Mouse (Mus musculus) thymus, postnatal 0 days (tissue): Measurements from ENCODE around the gene Cog5. TPM values are rescaled to one million over a fixed set of nuclear protein-coding genes. Genes with fewer than 3 reads are reported as not detected.
"Not testable (repeated sequence)": the region's sequence is repeated elsewhere in the genome, so short reads cannot be mapped to it uniquely, and the experiment has no call there.

Experiments
- DNase-seq: peaks from one replicate; pipeline ENCODE4 v3.0.0-alpha.2; 2015; ENCODE audit warnings: low spot score
- polyA plus RNA-seq: library from polyadenylated mRNA; unstranded; fragments of >200 nt; fragmentation: Nextera tagmentation; extraction: Ambion mirVana; gene quantifications from 2 replicates; pipeline ENCODE4 v1.2.1, GENCODE M21; 2015

Gene Cog5
- 30.3 and 34.0 TPM in 2 replicates for polyA plus RNA-seq

DNA sequence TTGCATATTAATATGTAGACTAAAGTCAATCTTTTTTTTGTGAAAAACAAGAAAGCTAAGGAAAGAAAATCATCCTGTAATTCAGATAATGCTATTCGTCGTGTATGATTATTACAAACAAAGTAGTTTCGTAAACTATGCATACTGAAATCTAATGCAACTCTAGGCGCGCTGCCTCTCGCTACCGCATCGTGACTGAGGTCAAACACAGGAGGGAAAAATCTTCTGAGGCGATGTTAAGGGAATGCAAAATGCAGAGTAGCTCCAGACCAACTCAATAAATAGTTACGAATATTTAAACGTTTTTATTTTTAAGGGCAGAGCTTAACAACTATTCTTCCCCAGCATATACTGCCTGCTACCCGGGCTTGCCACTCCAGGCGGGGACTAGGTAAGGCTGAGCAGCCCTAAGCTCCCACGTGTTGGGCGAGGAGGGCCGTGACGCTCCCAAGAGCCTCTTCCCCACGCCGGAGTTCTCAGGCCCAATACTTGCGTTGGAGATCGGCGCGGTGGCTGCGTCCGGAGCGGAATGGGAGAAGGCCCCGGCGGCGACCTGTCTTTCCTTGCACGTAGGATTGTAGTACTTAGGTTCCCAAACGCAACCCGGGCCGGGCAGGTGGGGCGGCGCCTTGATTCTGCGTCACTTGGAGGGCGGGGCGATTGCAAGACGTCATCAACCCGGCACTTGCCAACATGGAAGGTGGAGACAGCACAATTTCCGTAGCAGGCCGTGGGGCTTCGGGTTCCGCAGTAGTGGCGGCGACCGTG is at the start of gene Cog5, which contains the start of gene Dus4l:
TSS of gene Cog5 (plus strand) at position 673 of the 768 bp plus-strand sequence.
TSS of gene Dus4l (minus strand) at position 630 of the 768 bp plus-strand sequence.
- DNase-seq, result peak; percentile 92

DNA sequence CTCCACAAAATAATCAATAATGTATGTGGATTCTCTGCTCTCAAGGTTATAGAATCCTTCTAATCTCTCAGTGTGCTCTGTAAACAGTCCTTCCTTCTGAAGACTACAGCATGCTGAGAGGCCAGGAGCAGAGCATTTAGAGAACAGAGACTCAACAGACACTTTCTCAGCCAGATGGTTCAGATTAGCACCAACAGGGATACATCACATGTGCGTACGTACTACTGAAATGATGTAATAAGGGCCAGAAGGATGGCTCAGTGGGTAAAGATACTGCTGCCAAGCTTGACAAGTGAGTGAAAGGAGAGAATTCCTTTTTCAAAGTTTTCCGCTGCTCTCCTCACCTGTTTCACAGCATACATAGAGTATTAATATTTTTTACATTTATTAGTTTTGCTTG is 49.8 kb upstream of the Cog5 start:
- DNase-seq, result no peak

DNA sequence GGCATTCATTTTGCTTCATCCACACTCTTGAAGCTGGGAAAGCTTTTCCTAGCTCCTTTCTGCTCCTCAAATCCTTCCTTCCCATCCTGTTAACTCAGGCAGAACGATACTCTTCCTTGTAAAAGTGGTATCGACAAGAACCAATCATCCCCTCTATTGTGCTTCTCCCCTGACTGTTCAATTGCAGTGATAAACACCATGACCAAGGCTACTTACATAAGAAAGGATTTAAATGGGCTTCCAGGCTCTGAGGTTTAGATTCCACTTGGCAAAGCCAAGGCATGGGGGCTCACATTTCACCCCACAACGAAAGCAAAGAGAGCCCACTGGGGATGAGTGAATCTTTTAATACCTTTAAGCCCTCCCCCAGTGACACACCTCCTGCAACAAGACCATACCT is 46.5 kb upstream of the Cog5 start:
- DNase-seq, result no peak

DNA sequence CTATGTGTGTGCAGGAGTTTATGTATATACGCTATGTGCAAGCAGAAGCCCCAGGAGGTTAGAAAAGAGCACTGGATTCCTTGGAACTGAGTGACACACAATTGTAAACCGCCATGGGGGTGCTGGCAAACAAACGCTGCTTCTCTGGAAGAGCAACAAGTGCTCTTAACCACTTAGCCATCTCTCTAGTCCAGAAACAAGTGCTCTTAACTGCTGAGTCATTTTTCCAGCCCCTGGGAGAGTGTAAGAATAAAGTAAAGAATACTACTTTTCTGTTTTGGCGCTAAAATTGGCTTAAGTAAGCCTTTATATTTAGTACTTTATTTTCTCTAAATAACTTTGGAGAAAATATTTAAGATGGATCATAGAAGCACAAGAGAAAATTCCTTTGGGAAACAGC is 41.3 kb upstream of the Cog5 start:
- no peak for DNase-seq

DNA sequence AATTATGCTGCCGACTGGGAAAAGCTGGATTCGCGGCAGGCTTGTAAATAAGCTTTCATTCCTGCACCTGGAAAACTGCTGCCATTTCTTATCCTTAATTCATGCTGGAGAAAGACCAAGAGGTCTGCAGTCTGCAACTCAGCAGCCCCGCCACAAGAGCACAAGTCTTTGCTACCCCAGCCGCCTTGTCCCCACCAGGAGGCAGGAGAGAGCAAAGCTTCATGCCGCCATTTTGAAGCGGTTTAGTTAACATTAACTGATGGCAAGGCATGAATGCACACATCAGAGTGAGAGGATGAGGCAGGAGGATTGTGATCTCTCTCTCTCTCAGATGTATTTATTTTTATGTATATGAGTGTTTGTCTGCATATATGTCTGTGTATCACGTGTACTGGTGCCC is 34.6 kb upstream of the Cog5 start:
- DNase-seq, result no peak

DNA sequence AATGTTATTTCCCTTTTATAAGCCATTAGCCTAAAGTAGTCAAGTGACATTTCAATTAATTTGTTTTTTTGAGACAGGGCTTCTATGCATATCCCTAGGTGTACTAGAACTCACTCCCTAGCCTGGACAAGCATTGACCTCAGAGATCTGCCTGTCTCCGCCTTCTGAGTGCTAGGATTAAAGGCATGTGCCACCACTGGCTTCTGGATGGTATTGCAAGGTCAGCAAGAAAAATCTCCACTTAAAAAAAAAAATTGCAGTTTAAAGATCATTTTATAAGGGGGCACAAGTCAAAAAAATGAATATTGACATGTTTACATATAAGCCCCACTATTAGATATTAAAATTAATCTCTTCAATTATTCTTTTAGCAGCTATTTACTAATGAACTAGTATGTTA is 29.7 kb upstream of the Cog5 start:
- DNase-seq, result no peak

DNA sequence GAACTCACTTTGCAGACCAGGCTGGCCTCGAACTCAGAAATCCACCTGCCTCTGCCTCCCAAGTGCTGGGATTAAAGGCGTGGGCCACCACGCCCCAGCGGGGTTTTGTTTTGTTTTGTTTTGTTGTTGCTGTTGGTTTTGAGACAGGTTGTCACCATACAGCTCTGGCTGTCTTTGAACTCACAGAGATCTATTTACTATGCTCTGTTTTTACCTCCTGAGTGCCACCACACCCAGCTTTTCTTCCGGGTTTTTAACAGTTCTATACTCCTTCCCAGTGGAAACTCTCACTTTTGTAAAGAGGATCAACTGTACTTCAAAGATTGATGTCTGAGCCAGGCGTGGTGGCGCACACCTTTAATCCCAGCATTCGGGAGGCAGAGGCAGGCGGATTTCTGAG is 26.3 kb upstream of the Cog5 start:
- DNase-seq, result not testable (repeated sequence)

DNA sequence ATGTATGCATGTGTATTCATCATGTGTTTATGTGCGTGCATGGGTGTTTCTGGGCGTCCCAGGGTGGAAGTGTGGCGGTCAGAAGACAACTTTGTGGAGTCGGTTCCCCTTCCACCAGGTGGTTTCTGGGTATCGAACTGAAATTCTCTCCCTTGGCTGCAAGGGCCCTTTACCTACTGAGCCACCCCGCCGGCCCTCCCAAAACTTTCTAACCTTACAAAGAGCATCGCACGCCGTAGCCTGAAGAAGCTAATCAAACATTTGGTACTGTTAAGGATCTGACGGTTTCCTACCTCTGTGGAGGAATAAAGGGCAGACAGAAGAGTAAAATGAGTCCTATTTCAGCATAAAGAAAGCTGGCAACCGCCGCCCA is 20.7 kb upstream of the Cog5 start:
- no peak for DNase-seq

DNA sequence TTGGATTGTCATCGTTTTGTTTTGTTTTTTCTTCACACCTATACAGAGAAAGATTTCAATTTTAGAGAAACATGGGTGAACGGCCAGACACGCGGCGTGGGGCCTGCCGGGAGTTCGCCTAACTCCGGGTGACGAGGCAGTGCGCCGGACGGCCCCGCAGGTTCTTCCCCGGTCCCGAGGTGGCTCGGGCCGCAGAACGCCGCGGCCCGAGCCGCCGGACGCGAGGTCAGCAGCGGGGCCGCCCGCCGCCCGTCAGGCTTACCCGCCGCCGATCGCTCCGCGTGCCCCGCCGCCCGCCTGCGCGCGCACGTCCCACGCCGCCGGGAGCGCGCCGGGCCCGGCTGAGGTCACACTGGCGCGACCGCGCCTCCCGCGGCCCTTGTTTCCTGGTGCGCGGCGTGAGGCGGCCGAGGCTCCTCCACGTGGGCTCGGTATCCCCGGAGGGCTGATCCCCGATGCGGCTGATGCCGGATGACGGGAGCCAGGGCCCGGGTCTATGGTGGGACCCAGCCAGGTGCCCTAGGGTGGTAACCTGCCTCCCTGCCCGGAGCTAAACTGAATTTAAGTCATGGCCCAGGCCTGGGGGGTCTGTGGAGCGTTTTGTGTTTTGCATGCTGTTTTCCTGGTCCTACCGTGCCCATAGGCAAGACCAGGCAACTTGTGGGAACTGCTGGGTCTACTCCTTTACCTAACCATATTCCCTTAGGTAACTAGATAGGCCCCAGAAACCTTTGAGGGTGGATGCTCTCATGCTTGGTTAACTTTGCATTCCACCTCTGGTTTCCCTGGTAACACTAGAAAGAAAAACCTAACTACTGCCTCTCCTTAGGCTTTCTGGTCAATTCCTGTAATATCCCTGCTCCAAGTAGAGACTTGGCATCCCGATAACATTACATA is 20.1 kb upstream of the Cog5 start, which contains the start of gene Bcap29:
TSS of gene Bcap29 (minus strand) at position 316 of the 897 bp plus-strand sequence.
- DNase-seq, result peak; percentile 83

DNA sequence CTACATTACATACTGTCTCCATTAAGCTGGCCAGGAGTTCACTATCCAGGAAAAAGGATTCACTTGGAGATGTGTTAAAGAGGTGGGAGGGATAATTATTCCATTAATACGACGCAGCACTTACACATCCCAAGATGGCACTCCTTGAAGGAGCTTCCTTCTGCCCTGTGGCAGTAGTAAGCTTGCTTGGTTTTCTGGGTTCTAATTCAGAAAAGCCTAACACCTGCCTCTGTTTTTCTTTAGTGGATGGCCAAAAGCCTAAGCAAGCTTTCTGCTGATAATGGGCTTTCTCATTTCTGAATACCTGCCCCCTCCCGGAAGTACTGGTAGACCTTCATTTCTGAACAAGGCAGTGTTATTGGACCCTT is 19.4 kb upstream of the Cog5 start:
- no peak for DNase-seq

DNA sequence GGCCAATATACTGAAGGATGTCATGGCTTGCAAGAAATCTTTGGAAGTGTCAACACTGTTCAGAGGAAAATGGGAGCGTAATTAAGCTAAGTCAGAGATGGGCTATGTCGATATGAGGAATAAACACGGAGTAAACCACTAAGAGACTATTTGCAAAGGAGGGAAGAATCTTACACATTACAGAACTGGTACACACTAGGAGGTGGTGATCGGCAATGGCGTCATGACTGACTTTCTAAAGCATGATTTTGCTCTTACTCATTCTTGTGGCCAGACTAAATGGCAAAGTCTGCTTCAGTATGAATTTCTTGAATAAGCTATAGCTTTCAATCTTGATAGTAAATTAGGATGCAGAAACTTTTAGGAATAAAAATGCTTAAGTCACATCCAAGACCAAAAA is 1.1 kb upstream of the Cog5 start:
- DNase-seq, result no peak

DNA sequence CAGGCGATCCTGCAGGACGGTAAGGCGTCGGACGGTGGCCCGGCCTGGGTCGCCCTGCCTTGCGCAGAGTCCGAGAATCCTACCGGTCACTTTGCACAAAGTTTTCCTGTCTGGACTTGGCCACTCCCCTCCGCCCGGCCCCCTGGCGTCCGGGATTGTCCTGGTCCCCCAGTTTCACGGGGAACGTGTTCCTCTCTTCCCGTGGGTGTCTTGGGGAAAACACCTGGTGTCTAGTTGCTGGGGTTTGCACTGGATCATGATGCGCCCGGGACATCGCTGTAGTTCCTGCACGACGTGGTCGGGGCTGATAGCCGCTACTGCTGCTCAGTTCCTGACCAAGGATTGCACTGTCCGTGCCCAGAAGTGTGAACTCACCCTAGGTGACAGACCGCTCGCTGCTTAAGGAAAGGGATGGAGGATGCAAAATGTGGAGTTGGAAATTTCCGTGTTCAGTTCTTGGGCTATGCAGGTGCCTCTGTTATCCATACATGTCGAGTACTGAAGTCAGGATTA is 352 bp downstream of the Cog5 start:
- no peak for DNase-seq

DNA sequence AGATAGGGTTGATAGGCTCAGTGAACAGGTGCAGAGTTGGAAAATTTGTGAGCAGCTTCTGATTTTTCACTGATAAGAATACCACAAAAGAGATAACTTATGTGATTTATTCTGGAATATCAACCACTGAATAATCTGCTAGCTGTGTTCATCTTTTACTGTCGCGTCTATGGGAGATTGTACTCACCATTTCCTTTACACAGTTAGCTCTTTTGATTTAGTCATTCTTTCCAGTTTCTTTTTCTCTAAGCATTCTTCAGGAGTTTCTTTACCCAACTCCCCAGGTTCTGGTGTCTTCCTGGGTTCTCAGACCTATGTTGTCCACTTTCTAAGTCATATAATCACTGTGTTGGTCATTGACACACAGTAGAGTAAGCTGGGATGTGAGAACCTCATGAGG is 2.2 kb downstream of the Cog5 start:
- DNase-seq, result no peak

DNA sequence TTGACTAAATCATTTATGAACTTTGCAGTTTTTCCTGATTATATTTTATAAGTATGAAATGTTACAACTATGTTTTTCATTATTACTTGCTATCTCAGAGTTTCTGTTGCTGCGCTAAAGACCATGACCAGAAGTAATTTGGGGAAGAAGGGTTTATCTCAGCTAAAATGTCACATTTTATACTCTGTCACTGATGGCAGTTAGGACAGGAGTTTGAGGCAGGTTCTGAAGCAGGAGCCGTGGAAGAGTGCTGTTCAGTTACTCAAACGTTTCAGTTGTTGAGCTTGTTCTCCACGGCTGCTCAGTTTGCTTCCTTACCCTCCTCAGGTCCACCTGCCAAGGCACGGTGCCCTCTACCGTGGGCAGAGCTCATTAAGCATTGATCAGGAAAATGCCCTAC is 11.3 kb downstream of the Cog5 start:
- DNase-seq, result no peak

DNA sequence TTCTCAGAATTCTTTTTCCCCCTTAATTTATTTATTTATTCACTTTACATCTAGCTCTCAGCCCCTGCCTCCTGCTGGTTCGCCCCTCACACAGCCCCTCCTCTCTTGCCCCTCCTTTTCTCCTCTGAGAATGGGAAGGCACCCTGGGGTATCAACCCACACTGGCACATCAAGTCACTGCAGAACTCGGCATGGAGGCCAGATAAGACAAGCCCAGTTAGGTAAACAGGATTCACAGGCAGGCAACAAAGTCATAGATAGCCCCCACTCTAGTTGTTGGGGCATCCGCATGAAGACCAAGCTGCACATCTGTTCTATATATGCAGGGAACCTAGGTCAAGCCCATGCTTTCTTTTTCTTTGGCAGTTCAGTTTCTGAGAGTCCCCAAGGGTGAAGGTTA is 12.5 kb downstream of the Cog5 start:
- no peak for DNase-seq

DNA sequence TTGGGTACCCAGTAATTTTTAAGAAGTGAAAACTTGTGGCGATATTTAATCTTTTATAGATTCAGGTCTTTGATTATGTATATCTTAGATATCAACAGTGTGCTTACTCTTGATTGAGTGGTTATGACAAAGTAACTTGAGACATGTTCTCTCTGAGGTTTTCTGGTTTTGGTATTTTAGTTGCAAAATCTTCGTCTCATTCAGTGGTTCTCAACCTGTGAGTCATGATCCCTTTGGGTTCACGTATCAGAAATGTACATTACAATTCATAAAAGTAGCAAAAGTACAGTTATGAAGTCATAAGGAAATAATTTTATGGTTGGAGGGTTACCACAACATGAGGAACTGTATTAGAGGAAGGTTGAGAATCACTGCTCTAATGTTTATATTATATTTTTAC is 32.0 kb downstream of the Cog5 start:
- DNase-seq, result no peak

DNA sequence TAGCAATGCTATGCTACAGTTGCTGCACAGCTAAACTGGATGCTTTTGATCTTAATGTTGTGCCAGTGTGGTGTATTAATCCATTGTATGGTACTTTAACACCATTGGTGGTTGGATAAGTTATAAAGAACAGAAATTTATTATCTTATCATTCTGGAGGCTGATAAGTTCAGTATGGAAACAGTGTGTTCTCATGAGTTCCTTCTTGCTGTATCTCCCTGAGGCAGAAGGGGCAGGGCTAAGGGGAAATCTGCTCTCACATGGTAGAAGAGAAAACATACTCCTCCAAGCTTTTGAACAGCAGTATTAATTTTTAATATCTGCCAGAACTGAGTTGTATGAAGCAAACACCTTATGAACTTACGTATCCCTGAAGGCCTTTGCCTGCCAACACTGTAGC is 38.6 kb downstream of the Cog5 start:
- no peak for DNase-seq

DNA sequence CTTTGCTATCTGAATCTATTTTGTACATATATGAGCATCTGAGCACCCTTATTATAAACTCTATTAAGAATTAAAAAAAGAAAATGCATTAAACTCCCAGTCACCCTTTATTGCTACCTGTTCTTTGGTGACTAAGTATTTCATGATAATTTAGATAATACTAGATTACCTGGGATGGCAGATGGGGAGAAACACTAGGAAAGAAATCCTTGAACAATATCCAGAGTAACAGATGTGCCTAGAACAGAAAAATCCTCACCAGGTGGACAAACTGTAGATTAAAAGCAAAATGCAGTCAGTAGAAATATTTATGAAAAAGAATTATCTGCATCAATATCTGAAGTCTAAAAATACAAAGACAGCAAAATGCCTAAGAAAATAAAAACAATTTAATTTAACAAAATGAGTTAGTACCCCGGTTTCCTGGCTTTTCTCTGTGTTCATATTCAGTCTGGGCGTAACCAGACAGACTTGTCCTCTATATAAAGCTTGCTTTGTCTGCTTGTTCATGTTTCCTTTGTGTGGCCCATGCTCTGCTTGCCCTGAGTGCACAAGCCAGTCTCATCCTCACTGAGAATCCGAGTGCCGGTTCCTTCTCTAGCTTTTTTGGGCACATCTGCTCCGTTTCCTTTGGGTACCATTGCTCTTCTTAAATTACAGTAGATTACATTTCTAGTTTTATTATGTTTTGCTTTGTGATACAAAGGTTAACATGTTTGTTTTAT is 46.1 kb downstream of the Cog5 start:
- DNase-seq, result no peak

DNA sequence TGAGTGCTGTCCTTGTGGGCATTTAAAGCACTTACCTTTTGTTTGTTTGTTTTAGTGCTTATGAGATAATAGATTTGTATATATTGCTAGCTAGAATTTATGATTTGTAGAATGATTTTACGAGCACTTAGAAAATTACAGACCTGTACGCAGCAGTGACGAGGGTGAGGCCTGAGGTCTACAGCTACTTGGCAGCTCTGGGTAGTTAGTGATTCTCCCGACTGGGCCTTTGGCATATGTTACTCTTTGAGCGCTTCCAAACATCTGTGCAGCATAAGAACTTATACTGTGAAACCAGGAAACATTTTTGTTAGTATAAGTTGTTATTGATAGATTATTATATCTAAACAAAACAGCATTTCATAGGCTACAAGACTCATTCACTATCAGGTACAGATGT is 46.7 kb downstream of the Cog5 start:
- no peak for DNase-seq

DNA sequence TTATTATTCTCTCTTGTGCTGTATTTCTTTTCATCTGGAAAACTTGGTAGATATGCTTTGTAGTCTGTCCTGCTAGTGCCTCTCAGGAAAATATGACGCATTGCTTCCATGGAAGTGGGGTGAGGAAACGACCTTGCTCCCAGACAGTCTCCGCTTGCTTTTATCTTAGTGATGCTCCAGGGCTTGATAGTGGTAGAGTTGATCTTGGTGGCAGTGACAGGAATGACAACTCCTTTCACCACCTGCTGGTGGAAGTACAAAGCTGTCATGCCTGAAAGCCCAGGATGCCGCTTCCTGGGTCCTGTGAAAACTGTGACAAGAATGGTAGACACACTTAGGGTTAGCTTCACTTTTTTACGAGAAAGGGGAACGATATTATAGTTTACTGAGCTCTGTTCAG is 49.2 kb downstream of the Cog5 start:
- no peak for DNase-seq

DNA sequence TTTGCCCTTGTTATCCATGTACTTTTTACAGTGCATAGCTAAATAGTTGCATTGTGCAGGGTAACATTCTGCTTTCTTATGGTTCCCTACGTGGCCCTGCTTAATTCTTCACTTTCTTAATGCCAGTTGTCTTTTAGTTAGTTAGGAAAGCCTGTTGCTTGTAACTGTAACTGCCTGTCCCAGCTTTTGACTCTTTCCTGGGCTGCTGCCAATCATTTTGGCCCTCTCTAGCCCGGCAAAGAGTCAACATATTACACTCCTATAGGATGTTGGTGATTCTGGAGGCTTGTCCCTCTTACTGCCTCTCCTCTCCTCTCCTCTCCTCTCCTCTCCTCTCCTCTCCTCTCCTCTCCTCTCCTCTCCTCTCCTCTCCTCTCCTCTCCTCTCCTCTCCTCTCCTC is 51.5 kb downstream of the Cog5 start:
- DNase-seq, result no peak

DNA sequence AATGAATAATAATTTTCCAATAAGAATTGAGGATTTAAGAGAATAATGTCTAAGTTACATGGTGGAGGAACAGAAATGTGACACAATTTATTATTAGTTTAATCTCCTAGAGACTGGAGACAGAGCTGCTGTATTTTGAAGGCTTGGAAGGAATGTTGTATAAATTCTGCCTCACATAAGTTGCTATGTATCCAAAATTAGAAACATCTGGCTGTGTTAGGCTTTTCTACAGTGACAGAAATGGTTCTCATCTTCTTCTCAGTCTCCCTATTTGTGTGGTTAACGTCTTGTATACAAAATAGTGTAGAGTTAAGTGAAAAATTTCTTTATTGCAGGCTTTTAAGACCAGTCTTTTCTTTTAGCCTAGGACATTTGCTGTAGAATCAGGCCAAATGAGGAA is 52.9 kb downstream of the Cog5 start:
- DNase-seq, result no peak
